ENCODE assay signal across 7 mouse cellular contexts in genomic region chr11:106536253-106536912, GRCm38 (mm10). TPM values are rescaled to one million over a fixed set of nuclear protein-coding genes. Genes with fewer than 3 reads are reported as not detected.
DNase-seq lines count a peak whose midpoint lies in the region; ATAC-seq and TF ChIP-seq lines count a peak whose summit lies in the region.

No protein-coding gene starts in this region.

- H3K79me2 ChIP-seq in liver, adult 2 months (ENCODE audit: control insufficient read depth, insufficient read depth, low read length): 0 out of 2 replicates have a peak, but pooled peaks cover 2% of the 10 kb centered on the region

- H3K27ac ChIP-seq in liver, adult 2 months (replicated peaks; ENCODE audit: insufficient read depth, low read depth, low read length): peak overlapping the region; percentile 86
- peak overlapping the region; percentile 30; the same call in 1 of the 2 replicates for H3K27ac ChIP-seq in embryonic facial prominence, embryonic 10.5 days (replicated peaks)
- H3K27ac ChIP-seq in hindbrain, embryonic 15.5 days (replicated peaks): peak overlapping the region; percentile 64

- H3K27me3 ChIP-seq in liver, adult 2 months (ENCODE audit: control insufficient read depth, insufficient read depth, low read length): no peaks in the 10 kb centered on the region
- no peaks in the 10 kb centered on the region for H3K27me3 ChIP-seq in embryonic facial prominence, embryonic 10.5 days (replicated peaks; ENCODE audit: low read depth, poor library complexity, severe bottlenecking)
- H3K27me3 ChIP-seq in hindbrain, embryonic 15.5 days: no peaks in the 10 kb centered on the region

- H3K4me1 ChIP-seq in liver, adult 2 months (ENCODE audit: control insufficient read depth, insufficient read depth, low read length): peaks cover 8% of the 10 kb centered on the region
- peaks cover 33% of the 10 kb centered on the region for H3K4me1 ChIP-seq in embryonic facial prominence, embryonic 10.5 days
- H3K4me1 ChIP-seq in hindbrain, embryonic 15.5 days (replicated peaks): 0 out of 2 replicates have a peak, but pooled peaks cover 7% of the 10 kb centered on the region

- no peak overlapping the region for H3K4me3 ChIP-seq in liver, adult 2 months (ENCODE audit: insufficient read depth, low read depth, low read length)
- no peak overlapping the region for H3K4me3 ChIP-seq in embryonic facial prominence, embryonic 10.5 days
- no peak overlapping the region for H3K4me3 ChIP-seq in hindbrain, embryonic 15.5 days

- 75% methylated on average over 11 of the region's 11 CpGs for WGBS in liver, adult 2 months
- 74% methylated on average over 11 of the region's 11 CpGs for WGBS in embryonic facial prominence, embryonic 10.5 days
- 51% methylated on average over 11 of the region's 11 CpGs for WGBS in hindbrain, embryonic 15.5 days

- no peak overlapping the region for H3K4me2 ChIP-seq in hindbrain, embryonic 15.5 days

- ATAC-seq in hindbrain, embryonic 15.5 days (ENCODE audit: low FRiP score, low read depth): no peak

- DNase-seq in liver, adult 2 months (ENCODE audit: extremely low read depth, low read depth, low spot score): no peak
- no peak for DNase-seq in liver
- no peak for DNase-seq in embryonic facial prominence, embryonic 10.5 days (ENCODE audit: low spot score)
- peak; percentile 93 for DNase-seq in naive thymus-derived CD4-positive, alpha-beta T cell, adult 2 months (ENCODE audit: low read depth)
- no peak for DNase-seq in cerebellum, postnatal 14 days
- DNase-seq in kidney, postnatal 10 days: no peak

- TF ChIP-seq CTCF in liver, adult 2 months (IDR thresholded peaks at IDR 0.05; ENCODE audit: low read depth, low read length): no peak

- no peak overlapping the region for H3K9ac ChIP-seq in liver, adult 2 months (ENCODE audit: low read depth, low read length)
- H3K9ac ChIP-seq in hindbrain, embryonic 15.5 days: no peak overlapping the region

- no peak for TF ChIP-seq POLR2A in liver, adult 2 months (IDR thresholded peaks at IDR 0.05; ENCODE audit: extremely low read depth, insufficient read depth, low read length)

- H3K36me3 ChIP-seq in liver, adult 2 months (ENCODE audit: control insufficient read depth, insufficient read depth, low read length): peaks cover 12% of the 10 kb centered on the region
- peaks cover 12% of the 10 kb centered on the region for H3K36me3 ChIP-seq in embryonic facial prominence, embryonic 10.5 days (replicated peaks)
- H3K36me3 ChIP-seq in hindbrain, embryonic 15.5 days: peaks cover 4% of the 10 kb centered on the region; the same call in 1 of the 2 replicates

- H3K9me3 ChIP-seq in embryonic facial prominence, embryonic 10.5 days: no peaks in the 10 kb centered on the region
- no peaks in the 10 kb centered on the region for H3K9me3 ChIP-seq in hindbrain, embryonic 15.5 days

RNA-seq across cellular contexts. Expression of gene Ern1, which starts 48.7 kb away (rescaled TPM):
- 18.2 and 24.1 TPM in 2 replicates for total RNA-seq in liver, adult 2 months (2014; rRNA removed)
- polyA plus RNA-seq in liver, adult 2 months (2012; rRNA removed): 36.3 and 52.8 TPM in 2 replicates
- polyA plus RNA-seq in embryonic facial prominence, embryonic 10.5 days (2016; fragmentation: Nextera tagmentation; extraction: Ambion mirVana): 5.4 and 5.5 TPM in 2 replicates
- polyA plus RNA-seq in hindbrain, embryonic 15.5 days (2015; fragmentation: Nextera tagmentation; extraction: Ambion mirVana): 4.9 and 5.0 TPM in 2 replicates

Comparison
In these comparisons a context has a peak if more than half of its experiments do, and no peak if none do; other contexts are left out.
1. H3K27ac ChIP-seq: peak in every context shown above with its lines; median percentile 86 in liver, adult 2 months; 64 in hindbrain, embryonic 15.5 days; 30 in embryonic facial prominence, embryonic 10.5 days.